Mouse (Mus musculus): ENCODE data around the gene Uso1. TPM values are rescaled to one million over a fixed set of nuclear protein-coding genes. Genes with fewer than 3 reads are reported as not detected.

Uso1 gene
- polyA plus RNA-seq, 1 experiment from 2014 or later = 49.3 TPM

DNA sequence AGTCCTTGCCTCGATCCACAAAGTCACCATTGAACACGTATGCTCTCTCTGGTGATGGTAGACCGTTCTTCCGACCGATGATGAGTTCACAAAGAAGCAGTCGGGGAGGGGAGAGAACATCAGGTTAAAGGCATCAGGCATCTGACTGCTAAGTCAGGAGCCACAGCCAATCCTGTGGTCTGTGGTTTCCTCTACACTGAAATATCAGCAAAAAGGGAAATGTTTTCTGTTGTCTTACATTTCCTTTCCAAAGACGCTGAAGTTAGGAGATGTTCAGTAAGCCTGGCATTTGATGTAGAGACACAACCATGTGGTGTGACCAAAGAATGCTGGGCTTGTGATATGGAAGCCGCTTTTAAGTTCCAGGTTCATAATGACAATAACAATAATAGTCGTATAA lies 107.7 kb downstream of the Uso1 start:
- Histone ChIP-seq H3K9me3 (ENCODE audit: control insufficient read depth, low read length) (0 out of 2 replicates have a peak, but pooled peaks cover 13% of the 10 kb centered on the region), H3K4me1 (ENCODE audit: control insufficient read depth, insufficient read depth, low read length) (no peaks in the 10 kb centered on the region), H3K4me2 (ENCODE audit: low read depth, low read length) (no peak overlapping the region), H3K27ac (replicated peaks; ENCODE audit: low read depth, low read length) (no peak overlapping the region), H3K27me3 (replicated peaks; ENCODE audit: control insufficient read depth, insufficient read depth, low read length) (no peaks in the 10 kb centered on the region), H3K36me3 (ENCODE audit: control insufficient read depth, insufficient read depth, low read length) (no peaks in the 10 kb centered on the region), H3K4me3 (ENCODE audit: low read depth, low read length) (no peak overlapping the region), H3K9ac (ENCODE audit: low read depth, low read length) (no peak overlapping the region)
- DNase-seq (ENCODE audit: low spot score) (no peak), ATAC-seq (ENCODE audit: low read depth) (no peak)
- WGBS = 86% methylated on average over 9 of the region's 9 CpGs

GRCm38 (mm10) chr5:92248614-92249013 lies 110.9 kb downstream of the Uso1 start:
- Histone ChIP-seq H3K9ac (ENCODE audit: low read depth, low read length) (no peak overlapping the region), H3K27ac (replicated peaks; ENCODE audit: low read depth, low read length) (no peak overlapping the region), H3K27me3 (replicated peaks; ENCODE audit: control insufficient read depth, insufficient read depth, low read length) (no peaks in the 10 kb centered on the region), H3K36me3 (ENCODE audit: control insufficient read depth, insufficient read depth, low read length) (no peaks in the 10 kb centered on the region), H3K9me3 (ENCODE audit: control insufficient read depth, low read length) (0 out of 2 replicates have a peak, but pooled peaks cover 13% of the 10 kb centered on the region), H3K4me2 (ENCODE audit: low read depth, low read length) (no peak overlapping the region), H3K4me3 (ENCODE audit: low read depth, low read length) (no peak overlapping the region), H3K4me1 (ENCODE audit: control insufficient read depth, insufficient read depth, low read length) (no peaks in the 10 kb centered on the region)
- ATAC-seq (ENCODE audit: low read depth) (no peak), DNase-seq (ENCODE audit: low spot score) (no peak)
- 80% methylated on average over 11 of the region's 11 CpGs for WGBS

DNA sequence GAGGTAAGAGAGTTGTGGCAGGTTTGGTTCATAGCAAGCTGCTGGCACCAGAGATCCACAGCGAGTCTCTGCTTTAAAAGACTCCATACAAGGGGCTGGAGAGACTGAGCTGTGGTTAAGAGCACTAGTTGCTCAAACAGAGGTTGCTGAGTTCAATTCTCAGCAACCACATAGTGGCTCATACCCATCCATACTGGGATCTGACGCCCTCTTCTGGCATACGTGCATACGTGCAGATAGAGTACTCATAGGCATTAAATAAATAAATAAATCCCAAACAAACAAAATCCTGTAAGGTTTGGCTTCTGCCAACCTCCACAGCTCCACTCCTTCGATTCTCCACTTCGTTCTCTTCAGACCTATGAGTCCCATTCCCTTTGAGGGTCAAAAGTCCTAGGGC lies 114.3 kb downstream of the Uso1 start:
- Histone ChIP-seq H3K9ac (ENCODE audit: low read depth, low read length) (no peak overlapping the region), H3K4me2 (ENCODE audit: low read depth, low read length) (no peak overlapping the region), H3K36me3 (ENCODE audit: control insufficient read depth, insufficient read depth, low read length) (no peaks in the 10 kb centered on the region), H3K4me3 (ENCODE audit: low read depth, low read length) (no peak overlapping the region), H3K4me1 (ENCODE audit: control insufficient read depth, insufficient read depth, low read length) (no peaks in the 10 kb centered on the region), H3K27ac (replicated peaks; ENCODE audit: low read depth, low read length) (no peak overlapping the region), H3K27me3 (replicated peaks; ENCODE audit: control insufficient read depth, insufficient read depth, low read length) (no peaks in the 10 kb centered on the region), H3K9me3 (ENCODE audit: control insufficient read depth, low read length) (0 out of 2 replicates have a peak, but pooled peaks cover 13% of the 10 kb centered on the region)
- DNase-seq (ENCODE audit: low spot score) (no peak), ATAC-seq (ENCODE audit: low read depth) (no peak)
- WGBS = 94% methylated on average over 6 of the region's 6 CpGs

Other genes with a start within 250 kb of the Uso1 start
- gene Rchy1, start 174.9 kb upstream of the Uso1 start, polyA plus RNA-seq (2014; fragmentation: Nextera tagmentation; extraction: Ambion mirVana) = 38.7 and 40.4 TPM in 2 replicates
- 0.47 TPM in 1 of 2 replicates, not detected in the other for gene Odaph, start 150.5 kb upstream of the Uso1 start, polyA plus RNA-seq (2014; fragmentation: Nextera tagmentation; extraction: Ambion mirVana)
- gene Cdkl2, start 94.1 kb upstream of the Uso1 start, polyA plus RNA-seq (2014; fragmentation: Nextera tagmentation; extraction: Ambion mirVana) = 2.9 and 4.3 TPM in 2 replicates
- gene G3bp2, start 54.2 kb upstream of the Uso1 start, polyA plus RNA-seq (2014; fragmentation: Nextera tagmentation; extraction: Ambion mirVana) = 153 and 175 TPM in 2 replicates
- gene U90926, start 77.5 kb downstream of the Uso1 start, polyA plus RNA-seq (2014; fragmentation: Nextera tagmentation; extraction: Ambion mirVana) = not detected in 2 replicates
- gene Ppef2, start 118.3 kb downstream of the Uso1 start, polyA plus RNA-seq (2014; fragmentation: Nextera tagmentation; extraction: Ambion mirVana) = 0.25 and 0.36 TPM in 2 replicates
- gene Naaa, start 140.2 kb downstream of the Uso1 start, polyA plus RNA-seq (2014; fragmentation: Nextera tagmentation; extraction: Ambion mirVana) = 15.1 and 17.4 TPM in 2 replicates
- 37.4 and 38.8 TPM in 2 replicates for gene Sdad1, start 172.5 kb downstream of the Uso1 start, polyA plus RNA-seq (2014; fragmentation: Nextera tagmentation; extraction: Ambion mirVana)
- gene Cxcl9, start 190.1 kb downstream of the Uso1 start, polyA plus RNA-seq (2014; fragmentation: Nextera tagmentation; extraction: Ambion mirVana) = 0.21 and 0.22 TPM in 2 replicates
- gene Art3, start 193.9 kb downstream of the Uso1 start, polyA plus RNA-seq (2014; fragmentation: Nextera tagmentation; extraction: Ambion mirVana) = 6.6 and 10.3 TPM in 2 replicates
- 0.89 and 1.9 TPM in 2 replicates for gene Cxcl10, start 211.0 kb downstream of the Uso1 start, polyA plus RNA-seq (2014; fragmentation: Nextera tagmentation; extraction: Ambion mirVana)